21 mouse cellular contexts compared by ENCODE assay signal in the genomic region with DNA sequence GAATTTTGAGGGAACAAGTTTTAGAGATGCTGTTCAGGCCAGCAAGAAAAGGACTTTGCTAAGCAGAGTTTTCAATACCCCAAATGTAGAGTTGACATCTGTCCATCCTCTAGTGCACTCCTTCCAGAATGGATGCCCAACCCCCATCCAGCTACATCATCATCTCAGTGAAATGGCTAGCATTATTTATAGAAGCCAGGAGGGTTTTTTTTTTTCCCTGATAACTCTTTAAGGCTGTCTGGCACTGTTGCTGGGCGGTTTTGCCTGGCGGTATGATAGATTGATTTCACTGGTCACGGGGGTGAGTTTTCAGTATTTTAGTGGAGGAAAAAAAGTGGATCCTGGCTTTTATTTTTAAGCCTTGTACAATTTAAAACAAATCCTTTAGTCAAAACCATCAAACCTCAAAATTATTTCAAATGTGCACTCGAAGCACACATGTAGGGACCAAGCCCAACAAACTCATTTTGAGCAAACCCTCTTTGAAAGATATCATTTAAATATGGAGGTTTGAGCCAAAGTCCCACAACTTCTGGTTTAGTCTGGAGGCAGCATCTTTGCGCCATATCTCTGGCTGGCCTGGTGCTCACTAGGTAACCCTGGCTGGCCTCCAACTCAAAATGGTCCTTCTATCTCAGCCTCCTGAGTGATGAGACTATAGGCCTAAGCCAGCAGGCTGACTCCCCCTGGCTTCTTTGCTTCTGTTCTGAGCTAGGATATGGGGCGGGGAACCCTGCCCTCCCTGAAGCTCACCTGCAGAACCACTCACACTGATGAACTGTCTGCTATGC. TPM values are rescaled to one million over a fixed set of nuclear protein-coding genes. Genes with fewer than 3 reads are reported as not detected.
DNase-seq lines count a peak whose midpoint lies in the region; ATAC-seq lines count a peak whose summit lies in the region.
"Had no signal": no experiment of that assay in that cellular context is flagged by ENCODE, and none has a peak within 500 bp of the region (broad histone marks: within the 10 kb centered on the region; RNA-seq: fewer than 3 reads in every experiment).

No protein-coding gene starts in this region.

- H3K4me1 ChIP-seq in hindbrain, embryonic 15.5 days (replicated peaks), result peaks cover 30% of the 10 kb centered on the region
- peaks cover 21% of the 10 kb centered on the region for H3K4me1 ChIP-seq in hindbrain, embryonic 16.5 days (ENCODE audit: control insufficient read depth, insufficient read depth, low read depth, low read length)
- H3K4me1 ChIP-seq in neural tube, embryonic 13.5 days (replicated peaks), result peaks cover 44% of the 10 kb centered on the region

- no peaks in the 10 kb centered on the region for H3K27me3 ChIP-seq in hindbrain, embryonic 15.5 days
- no peaks in the 10 kb centered on the region for H3K27me3 ChIP-seq in hindbrain, embryonic 16.5 days (replicated peaks; ENCODE audit: control insufficient read depth, insufficient read depth, low read length)
- no peaks in the 10 kb centered on the region for H3K27me3 ChIP-seq in neural tube, embryonic 13.5 days

- H3K4me2 ChIP-seq in hindbrain, embryonic 15.5 days, result peak overlapping the region; percentile 94
- no peak overlapping the region for H3K4me2 ChIP-seq in hindbrain, embryonic 16.5 days (ENCODE audit: low read length)
- peak overlapping the region; percentile 82; the same call in 1 of the 2 replicates for H3K4me2 ChIP-seq in neural tube, embryonic 13.5 days

- WGBS in hindbrain, embryonic 15.5 days, result 88% methylated on average over 6 of the region's 6 CpGs
- 71% methylated on average over 6 of the region's 6 CpGs for WGBS in hindbrain, embryonic 16.5 days
- WGBS in neural tube, embryonic 13.5 days, result 79% methylated on average over 6 of the region's 6 CpGs

- intact Hi-C loops in left cerebral cortex, postnatal 4 days (cut with DNase I), result no loop called here

- no peak for ATAC-seq in cerebellum, adult (ENCODE audit: insufficient number of reproducible peaks, low FRiP score, low TSS enrichment)
- no peak for ATAC-seq in hindbrain, embryonic 15.5 days (ENCODE audit: low FRiP score, low read depth)
- no peak for ATAC-seq in hindbrain, embryonic 16.5 days
- ATAC-seq in neural tube, embryonic 13.5 days (ENCODE audit: low read depth), result no peak
- ATAC-seq in megakaryocyte-erythroid progenitor cell, adult 5-6 weeks (replicated peaks; ENCODE audit: low FRiP score, low TSS enrichment, poor library complexity, severe bottlenecking), result peak; percentile 29; the same call in 1 of the 2 replicates
- ATAC-seq: forebrain, embryonic 16.5 days; liver, embryonic 12.5 days; liver, postnatal 0 days; midbrain, embryonic 13.5 days had no signal

- DNase-seq in cerebellum, postnatal 10 days, result peak; percentile 55 to 57
- DNase-seq in neural tube, embryonic 10.5 days (ENCODE audit: extremely low spot score, low spot score), result no peak
- no peak for DNase-seq in left cerebral cortex, postnatal 4 days
- DNase-seq: adrenal gland, postnatal 25 days; cerebellum, adult 18-20 months; gastrocnemius, adult 2 months; liver, postnatal 0 days; thymus, postnatal 14 days had no signal

- no peak overlapping the region for H3K4me3 ChIP-seq in hindbrain, embryonic 15.5 days
- H3K4me3 ChIP-seq in hindbrain, embryonic 16.5 days (ENCODE audit: low read length), result no peak overlapping the region
- H3K4me3 ChIP-seq in neural tube, embryonic 13.5 days, result no peak overlapping the region
- H3K4me3 ChIP-seq: erythroblast, embryonic 14.5 days; heart, embryonic 10.5 days had no signal

- H3K9me3 ChIP-seq in hindbrain, embryonic 15.5 days, result no peaks in the 10 kb centered on the region
- no peaks in the 10 kb centered on the region for H3K9me3 ChIP-seq in hindbrain, embryonic 16.5 days (ENCODE audit: control insufficient read depth, low read length)
- H3K9me3 ChIP-seq in neural tube, embryonic 13.5 days, result no peaks in the 10 kb centered on the region
- H3K9me3 ChIP-seq: heart, embryonic 10.5 days; liver, embryonic 12.5 days; megakaryocyte, embryonic 14.5 days; midbrain, embryonic 13.5 days had no signal

- H3K27ac ChIP-seq in hindbrain, embryonic 15.5 days (replicated peaks), result no peak overlapping the region
- H3K27ac ChIP-seq in hindbrain, embryonic 16.5 days (ENCODE audit: low read depth, low read length), result no peak overlapping the region
- H3K27ac ChIP-seq in neural tube, embryonic 13.5 days (replicated peaks), result no peak overlapping the region
- H3K27ac ChIP-seq: heart, embryonic 10.5 days; kidney, postnatal 0 days; liver, embryonic 12.5 days; midbrain, embryonic 13.5 days had no signal

- no peaks in the 10 kb centered on the region for H3K36me3 ChIP-seq in hindbrain, embryonic 15.5 days
- no peaks in the 10 kb centered on the region for H3K36me3 ChIP-seq in hindbrain, embryonic 16.5 days (ENCODE audit: control insufficient read depth, insufficient read depth, low read length)
- H3K36me3 ChIP-seq in neural tube, embryonic 13.5 days, result peaks cover 6% of the 10 kb centered on the region; the same call in 1 of the 2 replicates
- H3K36me3 ChIP-seq: heart, embryonic 10.5 days; liver, embryonic 12.5 days had no signal

- no peak overlapping the region for H3K9ac ChIP-seq in hindbrain, embryonic 15.5 days
- no peak overlapping the region for H3K9ac ChIP-seq in hindbrain, embryonic 16.5 days (ENCODE audit: low read depth, low read length)
- H3K9ac ChIP-seq in neural tube, embryonic 13.5 days, result no peak overlapping the region
- H3K9ac ChIP-seq: liver, postnatal 0 days; midbrain, embryonic 13.5 days had no signal

RNA-seq across cellular contexts. Expression of a gene that starts 12.0 kb away (rescaled TPM):
- polyA plus RNA-seq in hindbrain, embryonic 15.5 days (2015; fragmentation: Nextera tagmentation; extraction: Ambion mirVana), result 9.4 and 13.4 TPM in 2 replicates
- 8.6 and 10.9 TPM in 2 replicates for polyA plus RNA-seq in hindbrain, embryonic 16.5 days (2015; fragmentation: Nextera tagmentation; extraction: Ambion mirVana)
- 13.3 and 14.6 TPM in 2 replicates for polyA plus RNA-seq in neural tube, embryonic 13.5 days (2015; fragmentation: Nextera tagmentation; extraction: Ambion mirVana)
- total RNA-seq in megakaryocyte-erythroid progenitor cell, adult 5-6 weeks (2014; fragmentation: Nextera tagmentation), result 7.8 and 13.8 TPM in 2 replicates
- 3.6 and 8.6 TPM in 2 replicates for total RNA-seq in megakaryocyte-erythroid progenitor cell, adult 5-6 weeks (2017)
- 10 to 100 TPM; 18.4 to 19.4 TPM for total RNA-seq in left cerebral cortex, postnatal 4 days (2021)

RNA-seq across cellular contexts. Expression of a gene that starts 21.4 kb away (rescaled TPM):
- 5.9 and 7.5 TPM in 2 replicates for polyA plus RNA-seq in hindbrain, embryonic 15.5 days (2015; fragmentation: Nextera tagmentation; extraction: Ambion mirVana)
- polyA plus RNA-seq in hindbrain, embryonic 16.5 days (2015; fragmentation: Nextera tagmentation; extraction: Ambion mirVana), result 6.4 and 8.8 TPM in 2 replicates
- 2.2 and 2.3 TPM in 2 replicates for polyA plus RNA-seq in neural tube, embryonic 13.5 days (2015; fragmentation: Nextera tagmentation; extraction: Ambion mirVana)
- 6.8 TPM in 1 of 2 replicates, not detected in the other for total RNA-seq in megakaryocyte-erythroid progenitor cell, adult 5-6 weeks (2014; fragmentation: Nextera tagmentation)
- 0.95 TPM in 1 of 2 replicates, not detected in the other for total RNA-seq in megakaryocyte-erythroid progenitor cell, adult 5-6 weeks (2017)
- 10 to 100 TPM; 11.9 to 12.6 TPM for total RNA-seq in left cerebral cortex, postnatal 4 days (2021)
- total RNA-seq: CH12.LX had no signal
- polyA plus RNA-seq: erythroblast, embryonic 14.5 days had no signal

Comparison
In these comparisons a context has a peak if more than half of its experiments do, and no peak if none do; other contexts are left out.
1. DNase-seq: peak in cerebellum, postnatal 10 days (2 of 2); none in neural tube, embryonic 10.5 days (single experiment) and left cerebral cortex, postnatal 4 days (single experiment).